Mouse (Mus musculus) hindbrain, embryonic 13.5 days (tissue): ENCODE data around the gene Cetn4. TPM values are rescaled to one million over a fixed set of nuclear protein-coding genes. Genes with fewer than 3 reads are reported as not detected.

ENCODE experiments used
- ATAC-seq: fragments of 200-750 bp; cut with Nextera tagmentation; 2 replicates; pipeline ENCODE4 v1.8.0; 2017; ENCODE audit warnings: moderate TSS enrichment; ENCODE audit not compliant: low FRiP score
- H3K27ac ChIP-seq: fragments of 300-500 bp; sonication (generic); 2 replicates; pipeline ENCODE4 v1.5.1; 2015; ENCODE audit warnings: inconsistent platforms, mild to moderate bottlenecking, moderate library complexity
- H3K27me3 ChIP-seq: fragments of 300-500 bp; sonication (generic); 2 replicates; pipeline ENCODE4 v1.6.1; 2015; ENCODE audit warnings: mild to moderate bottlenecking, inconsistent platforms
- H3K36me3 ChIP-seq: fragments of 300-500 bp; sonication (generic); 2 replicates; pipeline ENCODE4 v1.6.1; 2015; ENCODE audit warnings: mild to moderate bottlenecking, inconsistent platforms
- H3K4me1 ChIP-seq: fragments of 300-500 bp; sonication (generic); replicated peaks from 2 replicates; pipeline ENCODE4 v1.6.1; 2015; ENCODE audit warnings: inconsistent platforms
- H3K4me2 ChIP-seq: fragments of 300-500 bp; sonication (generic); 2 replicates; pipeline ENCODE4 v1.6.1; 2015; ENCODE audit warnings: inconsistent platforms, mild to moderate bottlenecking, moderate library complexity
- H3K4me3 ChIP-seq: fragments of 300-500 bp; sonication (generic); 2 replicates; pipeline ENCODE4 v1.5.1; 2015; ENCODE audit warnings: mild to moderate bottlenecking, inconsistent platforms
- H3K9ac ChIP-seq: fragments of 300-500 bp; sonication (generic); 2 replicates; pipeline ENCODE4 v1.6.1; 2015; ENCODE audit warnings: mild to moderate bottlenecking, inconsistent platforms
- H3K9me3 ChIP-seq: fragments of 300-500 bp; sonication (generic); 2 replicates; pipeline ENCODE4 v1.6.1; 2016; ENCODE audit warnings: inconsistent platforms
- WGBS: fragments of 180-500 bp; shearing (Covaris S2); methylation state at CpG from one replicate; pipeline ENCODE4 v1.1.7; 2015; 5-methylcytosine and 5-hydroxymethylcytosine counted together
- polyA plus RNA-seq: library from polyadenylated mRNA; unstranded; fragments of >200 nt; fragmentation: Nextera tagmentation; extraction: Ambion mirVana; gene quantifications from 2 replicates; pipeline ENCODE4 v1.2.1, GENCODE M21; 2015

Gene Cetn4
- 2.5 and 4.2 TPM in 2 replicates for polyA plus RNA-seq

DNA sequence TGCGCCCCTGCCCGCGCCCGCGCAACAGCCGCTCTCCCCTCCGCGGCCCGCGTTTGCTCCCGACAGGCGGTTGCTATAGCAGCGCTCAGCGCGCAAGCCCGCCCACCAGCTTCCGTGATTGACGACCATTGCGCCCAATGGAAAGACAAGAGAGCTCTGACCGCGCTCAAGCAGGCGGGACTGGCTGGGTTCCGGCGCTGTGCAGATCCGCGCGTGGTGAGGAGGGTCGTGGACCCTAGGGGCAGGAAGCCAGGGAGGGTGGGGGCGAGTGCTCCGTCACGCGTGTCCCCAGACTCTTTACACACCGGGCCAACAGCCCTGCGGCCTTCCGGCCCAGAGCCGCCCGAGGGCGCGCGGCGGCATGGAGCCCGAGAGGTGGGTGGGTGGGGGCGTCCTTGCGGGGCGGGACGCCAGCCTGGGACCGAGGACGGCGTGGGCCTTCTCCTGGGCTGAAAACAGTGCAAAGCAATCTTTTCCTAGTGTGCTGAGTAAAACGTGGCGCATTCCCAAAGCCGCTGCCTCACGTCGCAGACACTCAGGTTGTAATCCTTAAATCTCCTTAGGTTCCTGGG is at the start of gene Cetn4, which contains the start of gene Bbs12:
TSS of gene Cetn4 (minus strand) at position 339 of the 572 bp plus-strand sequence.
TSS of gene Bbs12 (plus strand) at position 185 of the 572 bp plus-strand sequence.
- H3K36me3 ChIP-seq: no peaks in the 10 kb centered on the region
- peak within 1 kb of the TSS; percentile 68 for H3K4me2 ChIP-seq
- ATAC-seq: peak; percentile 100
- H3K4me1 ChIP-seq: peaks cover 13% of the 10 kb centered on the region
- H3K4me3 ChIP-seq: peak within 1 kb of the TSS; percentile 75
- peak within 1 kb of the TSS; percentile 87 for H3K9ac ChIP-seq
- under 1% methylated on average over 54 of the region's 54 CpGs for WGBS
- no peaks in the 10 kb centered on the region for H3K9me3 ChIP-seq
- peak within 1 kb of the TSS; percentile 79 for H3K27ac ChIP-seq
- H3K27me3 ChIP-seq: no peaks in the 10 kb centered on the region

DNA sequence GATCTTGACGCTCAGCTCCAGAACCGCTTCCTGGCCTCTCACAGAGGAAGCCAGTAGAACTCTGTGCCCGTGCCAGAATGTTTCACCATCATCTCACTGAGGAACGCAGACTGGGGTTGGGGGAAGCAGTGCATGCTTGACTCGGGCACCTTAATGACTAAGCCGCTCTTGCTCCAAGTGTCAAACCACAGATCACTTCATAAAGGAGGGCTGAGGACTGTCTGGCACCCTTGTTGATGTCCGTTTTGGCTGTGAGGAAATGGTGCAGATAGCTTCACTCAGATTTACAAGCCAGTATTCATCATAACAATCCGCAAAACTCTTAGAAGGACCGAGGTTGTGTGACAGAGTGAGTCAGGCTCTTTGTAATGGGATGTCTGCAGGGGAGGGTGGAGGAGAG is 48.2 kb upstream of the Cetn4 start:
- 87% methylated on average over 9 of the region's 9 CpGs for WGBS
- H3K4me2 ChIP-seq: no peak overlapping the region
- H3K27me3 ChIP-seq: no peaks in the 10 kb centered on the region
- no peak for ATAC-seq
- no peaks in the 10 kb centered on the region for H3K36me3 ChIP-seq
- H3K9ac ChIP-seq: no peak overlapping the region
- no peaks in the 10 kb centered on the region for H3K4me1 ChIP-seq
- H3K27ac ChIP-seq: no peak overlapping the region
- H3K4me3 ChIP-seq: no peak overlapping the region
- no peaks in the 10 kb centered on the region for H3K9me3 ChIP-seq

DNA sequence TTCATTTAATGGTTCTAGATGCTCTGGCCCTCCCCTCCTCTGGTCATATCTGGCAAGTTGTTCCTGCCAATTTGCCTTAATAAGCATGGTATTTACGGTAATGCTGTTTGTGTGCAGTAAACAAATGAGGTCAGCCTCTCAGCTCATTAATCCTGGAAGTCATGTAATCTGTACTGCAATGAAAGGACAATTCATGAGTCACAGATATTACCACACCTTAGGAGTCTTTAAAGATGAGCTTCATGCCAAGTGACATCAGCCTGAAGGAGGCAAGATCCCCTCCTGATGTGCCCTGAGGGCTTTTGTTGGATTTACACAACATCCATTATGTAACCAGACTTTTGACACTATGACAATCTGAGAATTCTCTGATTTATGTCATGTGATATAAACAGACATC is 42.2 kb upstream of the Cetn4 start:
- H3K9ac ChIP-seq: no peak overlapping the region
- H3K27ac ChIP-seq: no peak overlapping the region
- ATAC-seq: no peak
- no peaks in the 10 kb centered on the region for H3K9me3 ChIP-seq
- 74% methylated on average over 1 of the region's 1 CpGs for WGBS
- H3K4me3 ChIP-seq: no peak overlapping the region
- peaks cover 8% of the 10 kb centered on the region for H3K27me3 ChIP-seq
- H3K4me1 ChIP-seq: no peaks in the 10 kb centered on the region
- H3K4me2 ChIP-seq: no peak overlapping the region
- H3K36me3 ChIP-seq: no peaks in the 10 kb centered on the region

DNA sequence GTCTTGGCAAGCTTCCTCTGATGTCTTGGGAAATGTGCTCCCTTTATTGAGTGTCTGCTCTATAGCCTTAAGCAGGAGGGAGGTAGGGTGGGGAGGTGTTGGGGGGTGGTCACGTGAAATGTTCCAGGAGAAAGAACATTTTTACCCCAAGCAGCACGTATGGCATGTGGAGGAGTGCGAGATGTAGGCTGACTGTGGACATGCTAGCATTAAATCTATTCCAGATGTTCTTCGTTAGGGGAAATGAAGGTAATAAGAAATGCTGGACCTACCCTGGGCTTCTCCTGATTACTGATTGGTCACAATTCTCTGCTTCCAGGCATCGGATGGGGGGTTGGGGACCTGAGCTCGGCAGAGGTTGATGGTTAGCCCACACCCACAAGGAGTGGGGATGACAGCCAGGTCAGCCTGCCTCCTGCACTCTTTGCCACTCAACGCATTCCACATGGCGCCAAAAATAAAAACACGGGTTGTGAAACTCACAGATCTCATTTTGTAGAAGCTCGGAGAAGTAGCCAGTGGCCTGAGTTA is 41.5 kb upstream of the Cetn4 start:
- no peak overlapping the region for H3K9ac ChIP-seq
- no peaks in the 10 kb centered on the region for H3K9me3 ChIP-seq
- 84% methylated on average over 10 of the region's 10 CpGs for WGBS
- peaks cover 2% of the 10 kb centered on the region for H3K4me1 ChIP-seq
- ATAC-seq: no peak
- no peaks in the 10 kb centered on the region for H3K36me3 ChIP-seq
- H3K27ac ChIP-seq: no peak overlapping the region
- peaks cover 15% of the 10 kb centered on the region for H3K27me3 ChIP-seq
- H3K4me2 ChIP-seq: no peak overlapping the region
- no peak overlapping the region for H3K4me3 ChIP-seq

DNA sequence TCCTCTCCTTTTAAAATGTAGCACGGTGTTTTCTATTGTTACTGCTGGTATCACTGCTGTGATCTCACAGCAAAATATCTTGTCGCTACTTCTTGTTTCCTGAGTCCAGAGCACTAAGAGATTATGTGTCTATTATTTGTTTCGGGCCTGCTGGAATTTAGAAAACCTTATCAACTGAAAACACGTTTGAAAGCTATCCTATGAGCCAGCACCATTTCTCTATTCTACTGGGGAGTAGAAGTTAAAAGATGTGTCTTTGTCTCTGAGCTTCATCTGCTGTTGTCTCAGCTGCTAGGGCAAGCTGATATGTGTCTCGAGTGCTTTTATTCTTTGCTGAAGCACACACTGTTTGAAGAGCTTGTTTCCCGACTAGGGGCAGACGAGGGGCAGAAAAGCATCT is 37.9 kb upstream of the Cetn4 start:
- H3K9me3 ChIP-seq: no peaks in the 10 kb centered on the region
- no peak overlapping the region for H3K27ac ChIP-seq
- no peaks in the 10 kb centered on the region for H3K36me3 ChIP-seq
- no peak overlapping the region for H3K4me2 ChIP-seq
- H3K27me3 ChIP-seq: peaks cover 46% of the 10 kb centered on the region
- peaks cover 17% of the 10 kb centered on the region for H3K4me1 ChIP-seq
- no peak overlapping the region for H3K4me3 ChIP-seq
- WGBS: 60% methylated on average over 7 of the region's 7 CpGs
- ATAC-seq: no peak
- no peak overlapping the region for H3K9ac ChIP-seq

DNA sequence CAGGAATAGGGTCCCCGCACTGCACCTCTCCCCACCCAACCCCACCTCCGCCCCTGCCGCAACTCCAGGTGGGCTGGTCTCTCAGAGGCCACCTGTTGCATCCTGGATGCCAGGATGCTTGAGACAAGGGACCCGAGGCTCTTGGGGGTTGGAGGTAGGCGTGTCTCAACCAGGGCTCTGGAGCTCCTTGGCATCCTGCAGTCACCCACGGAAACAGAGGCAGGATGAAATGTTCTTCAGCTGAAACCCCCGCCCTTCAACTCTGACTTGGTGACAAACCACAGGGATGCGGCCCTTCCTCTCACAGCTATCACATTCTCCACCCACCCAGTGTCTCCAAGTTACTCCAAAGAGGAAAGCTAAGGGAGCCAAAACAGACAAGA is 36.6 kb upstream of the Cetn4 start:
- Histone ChIP-seq H3K4me1 (peaks cover 17% of the 10 kb centered on the region), H3K4me3 (peak overlapping the region; percentile 69), H3K9ac (peak overlapping the region; percentile 81), H3K36me3 (no peaks in the 10 kb centered on the region), H3K9me3 (no peaks in the 10 kb centered on the region), H3K4me2 (peak overlapping the region; percentile 100), H3K27ac (no peak overlapping the region), H3K27me3 (peaks cover 46% of the 10 kb centered on the region)
- ATAC-seq: 0 out of 2 replicates have a peak, but pooled peaks have one; percentile 23
- 13% methylated on average over 8 of the region's 8 CpGs for WGBS

DNA sequence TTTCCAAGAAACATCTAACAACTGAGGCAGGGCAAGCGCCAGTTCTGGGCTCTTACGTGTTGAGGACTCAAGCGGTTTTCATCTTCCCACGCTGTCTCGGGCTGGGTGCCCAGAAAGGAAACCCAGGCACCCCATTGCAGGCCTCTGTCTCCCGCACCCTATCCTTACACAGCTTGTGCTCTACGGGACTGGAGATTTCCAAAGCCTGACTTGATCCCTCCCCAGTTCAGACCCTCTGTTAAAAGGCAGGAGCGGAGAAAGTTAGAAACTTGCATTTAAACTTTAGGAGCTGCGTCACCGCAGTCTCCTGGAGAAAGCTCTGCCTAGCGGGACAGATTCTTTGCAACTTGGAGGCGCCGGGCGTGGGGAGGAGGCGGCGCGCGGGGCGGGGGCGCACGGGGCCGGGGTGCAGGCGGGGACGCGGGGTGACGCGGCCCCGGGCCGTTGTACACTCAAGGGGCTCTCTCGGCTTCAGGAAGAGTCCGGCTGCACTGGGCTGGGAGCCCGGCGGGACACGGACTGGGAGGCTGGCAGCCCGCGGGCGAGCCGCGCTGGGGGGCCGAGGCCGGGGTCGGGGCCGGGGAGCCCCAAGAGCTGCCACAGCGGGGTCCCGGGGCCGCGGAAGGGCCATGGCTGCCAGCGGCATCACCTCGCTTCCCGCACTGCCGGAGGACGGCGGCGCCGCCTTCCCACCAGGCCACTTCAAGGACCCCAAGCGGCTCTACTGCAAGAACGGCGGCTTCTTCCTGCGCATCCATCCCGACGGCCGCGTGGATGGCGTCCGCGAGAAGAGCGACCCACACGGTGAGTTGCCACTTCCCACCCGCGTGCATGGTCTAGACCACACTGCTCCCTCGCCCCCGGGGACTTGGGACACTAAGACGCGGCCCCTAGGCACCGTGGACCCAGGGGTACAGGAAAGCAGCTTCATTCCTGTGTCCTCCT is 36.0 kb upstream of the Cetn4 start, which contains the start of gene Fgf2:
TSS of gene Fgf2 (plus strand) at position 126 of the 945 bp plus-strand sequence.
- H3K9ac ChIP-seq: peak within 1 kb of the TSS; percentile 81
- no peaks in the 10 kb centered on the region for H3K9me3 ChIP-seq
- H3K27me3 ChIP-seq: peaks cover 46% of the 10 kb centered on the region
- H3K4me1 ChIP-seq: peaks cover 17% of the 10 kb centered on the region
- no peaks in the 10 kb centered on the region for H3K36me3 ChIP-seq
- H3K27ac ChIP-seq: no peak within 1 kb of the TSS
- peak within 1 kb of the TSS; percentile 100 for H3K4me2 ChIP-seq
- peak within 1 kb of the TSS; percentile 69 for H3K4me3 ChIP-seq
- ATAC-seq: peak; percentile 76
- under 1% methylated on average over 74 of the region's 75 CpGs for WGBS

DNA sequence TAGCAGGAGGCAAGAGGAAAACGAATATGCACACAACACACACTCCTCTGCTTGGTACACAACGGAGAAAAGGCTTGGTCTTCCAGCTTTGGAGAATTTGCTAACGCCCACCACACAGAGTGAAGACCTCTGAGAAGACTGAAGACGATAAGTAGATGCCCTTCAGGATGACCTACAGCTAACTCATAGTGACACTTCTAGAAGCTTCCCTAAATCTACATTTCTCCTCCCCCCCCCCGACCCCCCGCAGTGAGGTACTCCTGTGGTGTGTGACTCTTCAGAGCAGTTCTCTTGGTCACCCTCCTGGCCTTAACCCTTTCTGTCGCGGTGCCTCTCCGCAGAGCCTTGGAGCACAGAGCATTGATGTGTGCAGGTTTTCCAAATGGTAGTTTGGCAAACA is 35.2 kb upstream of the Cetn4 start:
- no peaks in the 10 kb centered on the region for H3K9me3 ChIP-seq
- H3K27ac ChIP-seq: no peak overlapping the region
- no peaks in the 10 kb centered on the region for H3K36me3 ChIP-seq
- H3K4me2 ChIP-seq: peak overlapping the region; percentile 100
- H3K4me1 ChIP-seq: peaks cover 17% of the 10 kb centered on the region
- no peak overlapping the region for H3K9ac ChIP-seq
- H3K4me3 ChIP-seq: peak overlapping the region; percentile 69; the same call in 1 of the 2 replicates
- ATAC-seq: no peak
- H3K27me3 ChIP-seq: peaks cover 46% of the 10 kb centered on the region
- WGBS: 34% methylated on average over 9 of the region's 9 CpGs

DNA sequence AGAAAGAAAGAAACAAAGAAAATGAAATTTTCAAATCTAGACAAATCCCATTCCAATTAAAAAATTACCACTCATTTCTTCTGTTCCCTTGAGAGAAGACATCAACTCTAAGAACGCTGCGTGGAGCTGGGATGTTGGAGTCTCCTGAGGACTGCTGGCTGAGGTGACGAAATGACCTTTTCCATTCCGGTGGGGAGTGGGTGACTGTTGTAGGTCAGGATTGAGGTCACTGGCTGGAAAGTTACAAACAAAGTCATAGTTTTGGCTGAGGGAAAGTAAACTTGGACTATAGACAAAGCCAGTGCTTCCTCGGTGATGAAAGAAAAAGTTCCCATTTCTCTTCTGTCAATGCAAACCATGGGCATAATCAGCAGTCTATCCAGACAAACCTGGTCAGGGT is 30.3 kb upstream of the Cetn4 start:
- Histone ChIP-seq H3K4me3 (no peak overlapping the region), H3K27ac (no peak overlapping the region), H3K27me3 (peaks cover 19% of the 10 kb centered on the region), H3K9ac (no peak overlapping the region), H3K4me2 (no peak overlapping the region), H3K4me1 (peaks cover 2% of the 10 kb centered on the region), H3K36me3 (no peaks in the 10 kb centered on the region), H3K9me3 (no peaks in the 10 kb centered on the region)
- ATAC-seq: no peak
- WGBS: 66% methylated on average over 5 of the region's 5 CpGs

DNA sequence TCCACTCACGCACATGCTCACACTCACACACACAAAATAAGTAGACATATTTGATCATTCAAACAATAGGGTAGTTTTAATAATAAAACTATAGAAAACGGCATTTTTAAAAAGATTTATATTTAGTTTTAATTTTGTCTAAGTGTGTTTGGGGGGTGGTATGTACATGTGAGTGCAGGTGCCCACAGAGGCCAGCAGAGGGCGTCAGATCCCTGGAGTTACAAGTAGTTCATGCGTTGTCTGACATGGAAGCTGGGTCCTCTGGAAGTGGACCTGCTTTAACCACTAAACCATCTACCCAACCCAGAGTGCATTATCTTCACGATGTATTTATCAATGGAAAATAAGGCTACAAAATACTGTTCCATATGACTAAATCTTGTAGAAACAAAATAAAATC is 28.6 kb upstream of the Cetn4 start:
- WGBS: 57% methylated on average over 5 of the region's 5 CpGs
- Histone ChIP-seq H3K4me3 (no peak overlapping the region), H3K36me3 (no peaks in the 10 kb centered on the region), H3K9ac (no peak overlapping the region), H3K9me3 (no peaks in the 10 kb centered on the region), H3K4me1 (no peaks in the 10 kb centered on the region), H3K27me3 (peaks cover 2% of the 10 kb centered on the region; the same call in 1 of the 2 replicates), H3K4me2 (no peak overlapping the region), H3K27ac (no peak overlapping the region)
- ATAC-seq: no peak

DNA sequence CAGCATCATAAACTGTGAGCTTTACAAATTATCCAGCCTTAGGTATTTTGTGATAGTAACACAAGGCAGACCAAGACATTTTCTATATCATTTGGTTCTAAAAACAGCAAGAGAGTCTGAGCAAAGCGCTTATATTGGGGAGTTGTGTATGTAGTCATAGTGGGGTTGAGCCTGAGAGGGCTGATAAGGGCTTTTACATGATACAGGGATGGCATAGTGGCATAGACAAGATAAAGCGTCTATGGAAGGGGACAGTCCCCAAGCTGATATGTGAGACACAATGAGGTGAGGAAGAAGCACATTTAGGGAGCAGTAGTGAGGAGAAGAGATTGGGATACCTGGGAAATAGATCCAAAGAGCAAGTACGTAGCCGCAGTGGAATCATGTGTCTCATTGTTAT is 21.5 kb upstream of the Cetn4 start:
- H3K36me3 ChIP-seq: no peaks in the 10 kb centered on the region
- H3K9me3 ChIP-seq: no peaks in the 10 kb centered on the region
- no peaks in the 10 kb centered on the region for H3K27me3 ChIP-seq
- no peak overlapping the region for H3K4me2 ChIP-seq
- H3K4me3 ChIP-seq: no peak overlapping the region
- H3K4me1 ChIP-seq: no peaks in the 10 kb centered on the region
- no peak overlapping the region for H3K9ac ChIP-seq
- ATAC-seq: no peak
- 95% methylated on average over 4 of the region's 4 CpGs for WGBS
- H3K27ac ChIP-seq: no peak overlapping the region

DNA sequence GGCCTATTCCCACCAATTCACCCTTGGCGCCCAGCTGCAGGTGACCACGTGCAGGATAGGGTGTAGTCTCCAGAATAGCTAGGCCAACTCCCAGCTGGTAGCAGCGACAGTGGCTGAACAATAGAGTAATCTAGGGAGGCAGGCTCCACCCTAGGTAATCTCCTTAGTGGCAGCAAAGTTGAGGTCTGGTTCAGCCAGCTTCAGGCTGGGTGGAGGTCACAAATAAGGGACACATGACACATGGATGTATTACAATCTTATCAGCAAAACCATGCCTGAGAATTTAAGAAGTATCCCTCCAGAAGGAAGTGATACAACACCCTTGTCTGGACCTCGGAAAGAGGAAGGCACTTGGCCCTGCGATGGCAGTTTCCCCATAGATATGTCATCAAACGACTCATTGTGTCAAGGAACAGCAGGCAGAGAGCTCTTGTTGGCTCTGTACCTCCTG is 19.5 kb upstream of the Cetn4 start:
- no peaks in the 10 kb centered on the region for H3K36me3 ChIP-seq
- no peak overlapping the region for H3K9ac ChIP-seq
- H3K4me2 ChIP-seq: no peak overlapping the region
- WGBS: 71% methylated on average over 6 of the region's 6 CpGs
- no peaks in the 10 kb centered on the region for H3K4me1 ChIP-seq
- no peak for ATAC-seq
- H3K4me3 ChIP-seq: no peak overlapping the region
- H3K9me3 ChIP-seq: no peaks in the 10 kb centered on the region
- no peaks in the 10 kb centered on the region for H3K27me3 ChIP-seq
- no peak overlapping the region for H3K27ac ChIP-seq
